Mouse (Mus musculus) MEL (cell line): Measurements from ENCODE around the gene Cox16. TPM values are rescaled to one million over a fixed set of nuclear protein-coding genes. Genes with fewer than 3 reads are reported as not detected.
"Not testable (repeated sequence)": the region's sequence is repeated elsewhere in the genome, so short reads cannot be mapped to it uniquely, and the experiment has no call there.

Experiments used
- DNase-seq: peaks from one replicate; pipeline ENCODE4 v3.0.0; 2011; ENCODE audit warnings: low read depth, low spot score
- H3K27ac ChIP-seq: 2 replicates; pipeline ENCODE4 v1.5.1; 2012; ENCODE audit warnings: low read depth, mild to moderate bottlenecking, control low read depth, low read length, moderate library complexity; ENCODE audit not compliant: control insufficient read depth
- H3K27me3 ChIP-seq, 2 experiments: fragments of 150-350 bp in 1 of 2; sonication (generic) in 1 of 2; 2 replicates each; pipeline ENCODE4 v1.6.1; 2012; ENCODE audit warnings: low read length in 2 of 2, mild to moderate bottlenecking in 2 of 2, improper control_type of control experiment in 1 of 2, moderate library complexity in 1 of 2; ENCODE audit not compliant: insufficient read depth in 2 of 2, control insufficient read depth in 1 of 2
- H3K36me3 ChIP-seq, 2 experiments: 2 replicates each; pipeline ENCODE4 v1.6.1; 2012 to 2014; ENCODE audit warnings: low read length in 2 of 2, improper control_type of control experiment in 1 of 2, inconsistent platforms in 1 of 2, mild to moderate bottlenecking in 1 of 2; ENCODE audit not compliant: insufficient read depth in 2 of 2, control insufficient read depth in 1 of 2
- H3K4me1 ChIP-seq, 2 experiments: fragments of 150-350 bp in 1 of 2; sonication (generic) in 1 of 2; 2 replicates each; pipeline ENCODE4 v1.6.1; 2012; ENCODE audit warnings: low read length in 2 of 2, improper control_type of control experiment in 1 of 2, mild to moderate bottlenecking in 1 of 2; ENCODE audit not compliant: insufficient read depth in 2 of 2, control insufficient read depth in 1 of 2
- H3K4me3 ChIP-seq, 2 experiments: fragments of 150-350 bp in 1 of 2; sonication (generic) in 1 of 2; 2 replicates each; pipeline ENCODE4 v1.5.1; 2012; ENCODE audit warnings: low read depth in 2 of 2, low read length in 2 of 2, mild to moderate bottlenecking in 2 of 2, moderate library complexity in 2 of 2, control low read depth in 1 of 2, improper control_type of control experiment in 1 of 2; ENCODE audit not compliant: control insufficient read depth in 1 of 2, insufficient read depth in 1 of 2
- H3K79me2 ChIP-seq: 2 replicates; pipeline ENCODE4 v1.6.1; 2012; ENCODE audit warnings: mild to moderate bottlenecking, low read length, moderate library complexity; ENCODE audit not compliant: control insufficient read depth, poor library complexity, insufficient read depth
- H3K9ac ChIP-seq: 2 replicates; pipeline ENCODE4 v1.6.1; 2012; ENCODE audit warnings: low read depth, mild to moderate bottlenecking, control low read depth, low read length, moderate library complexity; ENCODE audit not compliant: control insufficient read depth, poor library complexity, severe bottlenecking
- H3K9me3 ChIP-seq: fragments of 150-350 bp; sonication (generic); replicated peaks from 2 replicates; pipeline ENCODE4 v1.6.1; 2012; ENCODE audit warnings: mild to moderate bottlenecking, low read length, improper control_type of control experiment, moderate library complexity; ENCODE audit not compliant: insufficient read depth
- BHLHE40 ChIP-seq: IDR thresholded peaks from 2 replicates; pipeline ENCODE4 v1.6.1; 2012; ENCODE audit warnings: low read depth, mild to moderate bottlenecking, inconsistent platforms, low read length, improper control_type of control experiment, borderline replicate concordance
- CHD1 ChIP-seq: IDR thresholded peaks from 2 replicates; pipeline ENCODE4 v1.6.1; 2012; ENCODE audit warnings: low read depth, mild to moderate bottlenecking, inconsistent platforms, low read length, improper control_type of control experiment
- CHD2 ChIP-seq: IDR thresholded peaks from 2 replicates; pipeline ENCODE4 v1.6.1; 2011; ENCODE audit warnings: low read length, improper control_type of control experiment
- ETS1 ChIP-seq: IDR thresholded peaks from 2 replicates; pipeline ENCODE4 v1.6.1; 2012; ENCODE audit warnings: low read depth, mild to moderate bottlenecking, inconsistent platforms, low read length, improper control_type of control experiment, moderate library complexity
- KAT2A ChIP-seq: conservative IDR thresholded peaks from 2 replicates; pipeline ENCODE4 v1.6.1; 2012; ENCODE audit warnings: low read depth, low read length, improper control_type of control experiment, inconsistent platforms
- MAFK ChIP-seq: IDR thresholded peaks from 2 replicates; pipeline ENCODE4 v1.6.1; 2011; ENCODE audit warnings: low read depth, mild to moderate bottlenecking, low read length, improper control_type of control experiment, borderline replicate concordance
- MAX ChIP-seq: IDR thresholded peaks from 2 replicates; pipeline ENCODE4 v1.6.1; 2011; ENCODE audit warnings: low read length, improper control_type of control experiment
- MAZ ChIP-seq: IDR thresholded peaks from 2 replicates; pipeline ENCODE4 v1.6.1; 2012; ENCODE audit warnings: low read depth, mild to moderate bottlenecking, inconsistent platforms, low read length, improper control_type of control experiment
- MEF2A ChIP-seq: IDR thresholded peaks from 2 replicates; pipeline ENCODE4 v1.6.1; 2014; ENCODE audit warnings: low read depth, mild to moderate bottlenecking, inconsistent platforms, low read length, improper control_type of control experiment; ENCODE audit not compliant: poor library complexity, insufficient replicate concordance, severe bottlenecking; ENCODE audit errors: extremely low read depth
- NRF1 ChIP-seq: IDR thresholded peaks from 2 replicates; pipeline ENCODE4 v1.6.1; 2014; ENCODE audit warnings: low read depth, mild to moderate bottlenecking, inconsistent platforms, low read length, improper control_type of control experiment, moderate library complexity; ENCODE audit not compliant: poor library complexity, insufficient read depth, severe bottlenecking
- POLR2AphosphoS2 ChIP-seq: IDR thresholded peaks from 2 replicates; pipeline ENCODE4 v1.6.1; 2011; ENCODE audit warnings: low read length, improper control_type of control experiment
- RAD21 ChIP-seq: IDR thresholded peaks from 2 replicates; pipeline ENCODE4 v1.6.1; 2011; ENCODE audit warnings: mild to moderate bottlenecking, low read depth, low read length, improper control_type of control experiment
- RCOR1 ChIP-seq: IDR thresholded peaks from 2 replicates; pipeline ENCODE4 v1.6.1; 2012; ENCODE audit warnings: low read depth, mild to moderate bottlenecking, inconsistent platforms, low read length, improper control_type of control experiment
- SMC3 ChIP-seq: IDR thresholded peaks from 2 replicates; pipeline ENCODE4 v1.6.1; 2011; ENCODE audit warnings: low read depth, low read length, improper control_type of control experiment
- TAL1 ChIP-seq: IDR thresholded peaks from 2 replicates; pipeline ENCODE4 v1.6.1; 2012; ENCODE audit warnings: mild to moderate bottlenecking, inconsistent platforms, low read length, moderate library complexity, mixed read lengths
- TBP ChIP-seq: IDR thresholded peaks from 2 replicates; pipeline ENCODE4 v1.8.0; 2011; ENCODE audit warnings: low read depth, low read length, improper control_type of control experiment
- UBTF ChIP-seq: IDR thresholded peaks from 2 replicates; pipeline ENCODE4 v1.6.1; 2012; ENCODE audit warnings: low read depth, mild to moderate bottlenecking, inconsistent platforms, low read length, improper control_type of control experiment, moderate library complexity, borderline replicate concordance; ENCODE audit not compliant: insufficient read depth
- ZNF384 ChIP-seq: IDR thresholded peaks from 2 replicates; pipeline ENCODE4 v1.6.1; 2012; ENCODE audit warnings: low read depth, mild to moderate bottlenecking, inconsistent platforms, low read length, improper control_type of control experiment
- polyA plus RNA-seq, 2 experiments: library from polyadenylated mRNA; stranded (reverse) in 1 of 2; unstranded in 1 of 2; fragments of >175 nt in 1 of 2; fragments of >200 nt in 1 of 2; gene quantifications; 2 replicates each; pipeline versions ENCODE4 v1.2.1 to v1.2.4; 2012; ENCODE audit warnings: low replicate concordance in 2 of 2, low read depth in 1 of 2; ENCODE audit not compliant: insufficient read length in 2 of 2, insufficient read depth in 1 of 2, missing spikeins in 1 of 2
- total RNA-seq: library from RNA; depleted of rRNA; stranded (reverse); fragments of 300-350 nt; gene quantifications from 2 replicates; pipeline ENCODE4 v1.2.3, GENCODE M21; 2012

The Cox16 gene
- total and polyA plus RNA-seq, 3 experiments, result 49.6 to 99.1 TPM; not detected in 1

- 0 out of 2 replicates have a peak, but pooled peaks have one; percentile 12 for TF ChIP-seq ETS1
- no peak for TF ChIP-seq BHLHE40
- TF ChIP-seq RAD21, result no peak
- peak; percentile 66 for TF ChIP-seq POLR2AphosphoS2
- TF ChIP-seq ZNF384, result no peak
- TF ChIP-seq UBTF, result no peak
- no peak for TF ChIP-seq SMC3
- TF ChIP-seq CHD2, result no peak
- TF ChIP-seq RCOR1, result peak; percentile 37; the same call in 1 of the 2 replicates
- no peak for TF ChIP-seq TAL1
- no peak for TF ChIP-seq NRF1
These were observed 47.5 kb upstream of the Cox16 start, which contains the start of the genes Gm20498 and Synj2bp (continued) for GRCm38 (mm10) chr12:81532316-81533028.

- H3K36me3 ChIP-seq, H3K9ac ChIP-seq, H3K27ac ChIP-seq, H3K27me3 ChIP-seq, H3K9me3 ChIP-seq, H3K4me1 ChIP-seq, H3K4me3 ChIP-seq: not testable (repeated sequence)
- DNase-seq, result peak; percentile 32
- TF ChIP-seq TBP, result peak; percentile 93
- H3K79me2 ChIP-seq, result peaks cover 29% of the 10 kb centered on the region
These were observed 45.7 kb upstream of the Cox16 start for GRCm38 (mm10) chr12:81530587-81530986.

- H3K4me3 ChIP-seq, H3K4me1 ChIP-seq, H3K27ac ChIP-seq, H3K9me3 ChIP-seq, H3K27me3 ChIP-seq, H3K79me2 ChIP-seq, H3K9ac ChIP-seq, H3K36me3 ChIP-seq: not testable (repeated sequence)
- DNase-seq, result peak; percentile 56
- peak; percentile 48; the same call in 1 of the 2 replicates for TF ChIP-seq TBP
These were observed 12.0 kb upstream of the Cox16 start for GRCm38 (mm10) chr12:81496906-81497305.

GRCm38 (mm10) chr12:81490491-81490890 is 5.6 kb upstream of the Cox16 start:
- H3K9ac ChIP-seq, result no peak overlapping the region
- no peak overlapping the region for H3K4me3 ChIP-seq
- no peaks in the 10 kb centered on the region for H3K4me1 ChIP-seq
- H3K9me3 ChIP-seq, result no peaks in the 10 kb centered on the region
- H3K27ac ChIP-seq, result no peak overlapping the region
- no peaks in the 10 kb centered on the region for H3K27me3 ChIP-seq
- no peaks in the 10 kb centered on the region for H3K36me3 ChIP-seq
- no peaks in the 10 kb centered on the region for H3K79me2 ChIP-seq
- no peak for TF ChIP-seq RCOR1
- no peak for TF ChIP-seq MEF2A
- no peak for TF ChIP-seq SMC3
- no peak for TF ChIP-seq MAFK
- TF ChIP-seq CHD1, result no peak
- TF ChIP-seq ETS1, result no peak
- TF ChIP-seq CHD2, result no peak
- no peak for TF ChIP-seq MAZ
- no peak for TF ChIP-seq BHLHE40
- TF ChIP-seq KAT2A, result no peak
- TF ChIP-seq UBTF, result no peak
- no peak for TF ChIP-seq MAX
- no peak for DNase-seq
